Mouse (Mus musculus) liver, postnatal 0 days (tissue): ENCODE results near the gene Fut8.

Source experiments
- CTCF ChIP-seq: sonication (generic); IDR thresholded peaks from 2 replicates; pipeline ENCODE4 v1.5.1; 2016; ENCODE audit warnings: antibody characterized with exemption, low read depth
- EP300 ChIP-seq: IDR thresholded peaks from 2 replicates; pipeline ENCODE4 v1.6.1; 2016; ENCODE audit warnings: antibody characterized with exemption, low read depth, mild to moderate bottlenecking

DNA sequence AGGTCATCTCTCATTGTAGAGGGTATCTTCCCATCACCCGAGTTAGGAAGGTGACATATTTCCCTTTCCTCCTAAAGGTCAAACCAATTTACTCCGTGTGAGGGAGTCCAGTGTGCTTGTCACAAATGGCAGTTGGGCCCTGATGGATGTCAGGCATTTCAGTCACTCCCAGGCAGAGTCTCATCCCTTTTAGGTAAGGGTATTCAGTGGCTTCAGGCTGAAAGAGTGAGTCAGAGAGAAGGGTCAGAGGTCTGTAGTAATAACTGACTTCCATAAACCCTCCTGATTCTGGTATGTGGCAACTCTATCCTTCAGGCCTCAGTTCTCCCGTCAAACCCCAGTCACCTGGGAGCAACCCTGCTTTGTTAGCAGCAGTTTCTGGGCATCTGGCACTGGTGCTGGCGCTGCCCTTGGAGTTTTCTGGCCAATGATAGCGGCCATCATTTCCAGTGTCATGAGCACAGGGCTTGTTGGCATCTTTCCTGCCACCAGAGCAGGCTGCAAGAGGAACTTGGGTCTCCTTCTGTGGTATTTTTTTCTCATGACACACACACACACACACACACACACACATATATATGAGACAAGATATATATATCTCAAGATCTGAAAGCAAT, 262.6 kb downstream of the Fut8 start:
- TF ChIP-seq CTCF (no peak), EP300 (no peak)
